Mouse (Mus musculus) forebrain, embryonic 13.5 days (tissue): ENCODE measurements around the gene Slc25a33. TPM values are rescaled to one million over a fixed set of nuclear protein-coding genes. Genes with fewer than 3 reads are reported as not detected.
A peak's percentile ranks its signal among the peaks of the same experiment; 100 is the strongest.
"Not testable (repeated sequence)": the region's sequence is repeated elsewhere in the genome, so short reads cannot be mapped to it uniquely, and the experiment has no call there.

Experiments
- ATAC-seq: fragments of 200-750 bp; cut with Nextera tagmentation; 2 replicates; pipeline ENCODE4 v1.8.0; 2017
- H3K27ac ChIP-seq: fragments of 300-500 bp; sonication (generic); 2 replicates; pipeline ENCODE4 v1.5.1; 2015; ENCODE audit warnings: inconsistent platforms, mild to moderate bottlenecking, moderate library complexity
- H3K27me3 ChIP-seq: fragments of 300-500 bp; sonication (generic); 2 replicates; pipeline ENCODE4 v1.6.1; 2015; ENCODE audit warnings: mild to moderate bottlenecking, inconsistent platforms
- H3K36me3 ChIP-seq: fragments of 300-500 bp; sonication (generic); 2 replicates; pipeline ENCODE4 v1.6.1; 2015; ENCODE audit warnings: mild to moderate bottlenecking, inconsistent platforms; ENCODE audit not compliant: poor library complexity, severe bottlenecking
- H3K4me1 ChIP-seq: fragments of 300-500 bp; sonication (generic); 2 replicates; pipeline ENCODE4 v1.6.1; 2015; ENCODE audit warnings: inconsistent platforms
- H3K4me2 ChIP-seq: fragments of 300-500 bp; sonication (generic); 2 replicates; pipeline ENCODE4 v1.6.1; 2015; ENCODE audit warnings: inconsistent platforms, mild to moderate bottlenecking, moderate library complexity
- H3K4me3 ChIP-seq: fragments of 300-500 bp; sonication (generic); 2 replicates; pipeline ENCODE4 v1.5.1; 2015; ENCODE audit warnings: mild to moderate bottlenecking, inconsistent platforms
- H3K9ac ChIP-seq: fragments of 300-500 bp; sonication (generic); 2 replicates; pipeline ENCODE4 v1.6.1; 2015; ENCODE audit warnings: mild to moderate bottlenecking, inconsistent platforms
- H3K9me3 ChIP-seq: fragments of 300-500 bp; sonication (generic); replicated peaks from 2 replicates; pipeline ENCODE4 v1.6.1; 2016; ENCODE audit warnings: inconsistent platforms
- WGBS: fragments of 180-500 bp; shearing (Covaris S2); methylation state at CpG from one replicate; pipeline ENCODE4 v1.1.7; 2015; 5-methylcytosine and 5-hydroxymethylcytosine counted together
- polyA plus RNA-seq: library from polyadenylated mRNA; unstranded; fragments of >200 nt; fragmentation: Nextera tagmentation; extraction: Ambion mirVana; gene quantifications from 2 replicates; pipeline ENCODE4 v1.2.1, GENCODE M21; 2015

Slc25a33 gene
- polyA plus RNA-seq, 1 experiment from 2014 or later = 15.5 TPM

- WGBS = 85% methylated on average over 3 of the region's 3 CpGs
Observed at GRCm38 (mm10) chr4:149749663-149750015, 24.4 kb downstream of the Slc25a33 start.

GRCm38 (mm10) chr4:149749003-149749662, 24.9 kb downstream of the Slc25a33 start:
- Histone ChIP-seq H3K9me3 (no peaks in the 10 kb centered on the region), H3K36me3 (peaks cover 22% of the 10 kb centered on the region; the same call in 1 of the 2 replicates), H3K27ac (no peak overlapping the region), H3K9ac (no peak overlapping the region), H3K4me2 (no peak overlapping the region), H3K27me3 (peaks cover 9% of the 10 kb centered on the region; the same call in 1 of the 2 replicates), H3K4me1 (peaks cover 20% of the 10 kb centered on the region), H3K4me3 (no peak overlapping the region)
- no peak for ATAC-seq
- WGBS = 89% methylated on average over 18 of the region's 18 CpGs

More at GRCm38 (mm10) chr4:149749663-149750015, 24.4 kb downstream of the Slc25a33 start:
- H3K27me3 ChIP-seq, H3K9me3 ChIP-seq, ATAC-seq, H3K9ac ChIP-seq, H3K27ac ChIP-seq, H3K4me3 ChIP-seq, H3K4me2 ChIP-seq: not testable (repeated sequence)
- peaks cover 20% of the 10 kb centered on the region for H3K4me1 ChIP-seq
- H3K36me3 ChIP-seq = peaks cover 19% of the 10 kb centered on the region; the same call in 1 of the 2 replicates

GRCm38 (mm10) chr4:149744119-149744518, 30.0 kb downstream of the Slc25a33 start:
- ATAC-seq = no peak
- 91% methylated on average over 7 of the region's 7 CpGs for WGBS
- no peak overlapping the region for H3K4me2 ChIP-seq
- peaks cover 30% of the 10 kb centered on the region for H3K36me3 ChIP-seq
- H3K27ac ChIP-seq = no peak overlapping the region
- no peaks in the 10 kb centered on the region for H3K4me1 ChIP-seq
- no peaks in the 10 kb centered on the region for H3K27me3 ChIP-seq
- H3K9me3 ChIP-seq = no peaks in the 10 kb centered on the region
- H3K9ac ChIP-seq = no peak overlapping the region
- H3K4me3 ChIP-seq = no peak overlapping the region

GRCm38 (mm10) chr4:149742011-149742530, 32.0 kb downstream of the Slc25a33 start:
- Histone ChIP-seq H3K27me3 (no peaks in the 10 kb centered on the region), H3K9me3 (no peaks in the 10 kb centered on the region), H3K4me2 (no peak overlapping the region), H3K4me3 (no peak overlapping the region), H3K4me1 (peaks cover 9% of the 10 kb centered on the region), H3K36me3 (peaks cover 25% of the 10 kb centered on the region), H3K9ac (no peak overlapping the region), H3K27ac (no peak overlapping the region)
- WGBS = 94% methylated on average over 14 of the region's 14 CpGs
- ATAC-seq = no peak

GRCm38 (mm10) chr4:149740301-149740700, 33.8 kb downstream of the Slc25a33 start:
- H3K9me3 ChIP-seq = no peaks in the 10 kb centered on the region
- no peak overlapping the region for H3K4me3 ChIP-seq
- peaks cover 26% of the 10 kb centered on the region for H3K4me1 ChIP-seq
- no peak overlapping the region for H3K4me2 ChIP-seq
- no peaks in the 10 kb centered on the region for H3K27me3 ChIP-seq
- peaks cover 20% of the 10 kb centered on the region for H3K36me3 ChIP-seq
- 95% methylated on average over 7 of the region's 7 CpGs for whole genome bisulfite sequencing
- no peak overlapping the region for H3K9ac ChIP-seq
- no peak overlapping the region for H3K27ac ChIP-seq
- ATAC-seq = no peak

- H3K4me3 ChIP-seq = no peak overlapping the region
- H3K27ac ChIP-seq = no peak overlapping the region
- H3K36me3 ChIP-seq = peaks cover 12% of the 10 kb centered on the region
- H3K9ac ChIP-seq = no peak overlapping the region
- no peak overlapping the region for H3K4me2 ChIP-seq
- H3K27me3 ChIP-seq = no peaks in the 10 kb centered on the region
- H3K4me1 ChIP-seq = peaks cover 34% of the 10 kb centered on the region
- no peak for ATAC-seq
- H3K9me3 ChIP-seq = no peaks in the 10 kb centered on the region
- WGBS = 80% methylated on average over 5 of the region's 5 CpGs
Observed at GRCm38 (mm10) chr4:149739478-149739877, 34.6 kb downstream of the Slc25a33 start.

- WGBS = under 1% methylated on average over 78 of the region's 97 CpGs
Observed at GRCm38 (mm10) chr4:149737383-149738324, 36.4 kb downstream of the Slc25a33 start, which contains the start of gene Tmem201. Gene Tmem201 (minus strand): TSS chr4:149738044.

GRCm38 (mm10) chr4:149736581-149736980, 37.5 kb downstream of the Slc25a33 start:
- H3K4me2 ChIP-seq = peak overlapping the region; percentile 85
- H3K9ac ChIP-seq = peak overlapping the region; percentile 90
- H3K9me3 ChIP-seq = no peaks in the 10 kb centered on the region
- H3K4me1 ChIP-seq = peaks cover 61% of the 10 kb centered on the region
- no peaks in the 10 kb centered on the region for H3K27me3 ChIP-seq
- peaks cover 4% of the 10 kb centered on the region for H3K36me3 ChIP-seq
- ATAC-seq = no peak
- no peak overlapping the region for H3K27ac ChIP-seq
- H3K4me3 ChIP-seq = peak overlapping the region; percentile 74
- WGBS = 39% methylated on average over 4 of the region's 4 CpGs

More at GRCm38 (mm10) chr4:149737383-149738324, 36.4 kb downstream of the Slc25a33 start, which contains the start of gene Tmem201:
- Histone ChIP-seq H3K9ac (peak within 1 kb of the TSS; percentile 90), H3K4me3 (peak within 1 kb of the TSS; percentile 74), H3K27ac (peak within 1 kb of the TSS; percentile 73), H3K9me3 (no peaks in the 10 kb centered on the region), H3K36me3 (peaks cover under 1% of the 10 kb centered on the region; the same call in 1 of the 2 replicates), H3K4me1 (peaks cover 53% of the 10 kb centered on the region), H3K27me3 (no peaks in the 10 kb centered on the region), H3K4me2 (peak within 1 kb of the TSS; percentile 85)
- peak; percentile 90 for ATAC-seq

GRCm38 (mm10) chr4:149735624-149736250, 38.3 kb downstream of the Slc25a33 start:
- peaks cover 66% of the 10 kb centered on the region for H3K4me1 ChIP-seq
- no peaks in the 10 kb centered on the region for H3K27me3 ChIP-seq
- peak overlapping the region; percentile 74; the same call in 1 of the 2 replicates for H3K4me3 ChIP-seq
- H3K4me2 ChIP-seq = peak overlapping the region; percentile 85
- H3K9me3 ChIP-seq = no peaks in the 10 kb centered on the region
- no peak for ATAC-seq
- H3K9ac ChIP-seq = peak overlapping the region; percentile 90; the same call in 1 of the 2 replicates
- WGBS = 73% methylated on average over 5 of the region's 5 CpGs
- no peak overlapping the region for H3K27ac ChIP-seq
- H3K36me3 ChIP-seq = peaks cover 12% of the 10 kb centered on the region

- WGBS = 82% methylated on average over 10 of the region's 10 CpGs
- no peak for ATAC-seq
- Histone ChIP-seq H3K4me2 (peak overlapping the region; percentile 85; the same call in 1 of the 2 replicates), H3K9me3 (no peaks in the 10 kb centered on the region), H3K4me1 (peaks cover 66% of the 10 kb centered on the region), H3K27ac (peak overlapping the region; percentile 82; the same call in 1 of the 2 replicates), H3K36me3 (peaks cover 20% of the 10 kb centered on the region), H3K9ac (no peak overlapping the region), H3K27me3 (no peaks in the 10 kb centered on the region), H3K4me3 (no peak overlapping the region)
Observed at GRCm38 (mm10) chr4:149734730-149735475, 39.2 kb downstream of the Slc25a33 start.

- peaks cover 66% of the 10 kb centered on the region for H3K4me1 ChIP-seq
- ATAC-seq = no peak
Observed at GRCm38 (mm10) chr4:149734246-149734645, 39.8 kb downstream of the Slc25a33 start.

More at GRCm38 (mm10) chr4:149734246-149734645, 39.8 kb downstream of the Slc25a33 start:
- Histone ChIP-seq H3K4me3 (no peak overlapping the region), H3K9me3 (no peaks in the 10 kb centered on the region), H3K27ac (peak overlapping the region; percentile 82), H3K36me3 (peaks cover 27% of the 10 kb centered on the region), H3K9ac (no peak overlapping the region), H3K4me2 (peak overlapping the region; percentile 40), H3K27me3 (no peaks in the 10 kb centered on the region)
- 89% methylated on average over 6 of the region's 6 CpGs for WGBS
